Mouse (Mus musculus): ENCODE measurements around the gene Plekhg3.

DNA sequence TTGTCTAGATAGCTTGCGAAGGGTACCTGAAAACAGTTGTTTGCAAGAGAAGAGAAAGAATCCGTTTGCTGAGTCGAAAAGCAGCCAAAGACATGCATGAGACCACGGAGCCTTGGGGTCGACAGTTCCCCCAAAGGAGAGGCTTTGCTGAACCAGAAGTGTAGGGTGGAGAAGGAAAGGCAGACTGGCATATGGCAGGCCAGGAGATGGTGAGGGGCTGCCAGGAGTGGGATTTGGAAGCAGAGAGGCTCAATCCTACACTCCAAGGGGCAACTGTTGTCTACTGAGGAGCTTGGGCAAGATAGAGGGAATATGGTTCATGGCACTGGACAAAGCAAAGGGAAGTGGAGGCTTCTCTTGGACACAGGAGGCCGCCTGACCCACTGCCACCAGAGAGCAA is 62.6 kb downstream of the Plekhg3 start:
- TF ChIP-seq CTCF (IDR thresholded peaks at IDR 0.05; ENCODE audit: low read depth, low read length) (no peak), POLR2A (IDR thresholded peaks at IDR 0.05; ENCODE audit: insufficient read depth, low read length) (no peak), EP300 (IDR thresholded peaks at IDR 0.05; ENCODE audit: insufficient read depth, low read depth, low read length) (no peak)
